Mouse (Mus musculus) embryonic stem cell, embryonic (primary cell): ENCODE results near the gene Gm10518.

ENCODE experiments used
- CTCF ChIA-PET, 4 experiments: fragments of 300-600 bp in 2 of 4; fragments of 350-600 bp in 2 of 4; sonication (Branson Sonifier 250); formaldehyde crosslinking; loops; one replicate each; lab custom pipeline; 2022; ENCODE audit warnings: inconsistent platforms in 2 of 4; lab: Charles Lee
- POLR2A ChIA-PET, 4 experiments: fragments of 300-600 bp in 2 of 4; fragments of 350-600 bp in 2 of 4; sonication (Branson Sonifier 250); formaldehyde crosslinking; loops; one replicate each; lab custom pipeline; 2022; ENCODE audit warnings: antibody characterized with exemption in 4 of 4, inconsistent platforms in 1 of 4; lab: Charles Lee

Gene Gm10518

GRCm38 (mm10) chr1:179802610-179803512 is at the start of gene Gm10518:
Gene Gm10518 (plus strand): TSS chr1:179803376.
- ChIA-PET CTCF (no interaction called here), POLR2A (interaction anchor here (0.5 to 2.6 kb wide), 28 partner anchors 9 to 1264 kb away, joined by 3 to 9 read pairs (median 3); partner anchors contain the start of genes Cnst (in 1 of the 4) and Sccpdh (in 1 of the 4))

GRCm38 (mm10) chr1:179756477-179756876 is 46.7 kb upstream of the Gm10518 start:
- POLR2A ChIA-PET = interaction anchor here in 1 of 4 experiments (1.5 kb wide), 1 partner anchor 15 kb away, joined by 3 read pairs; no protein-coding TSS in a partner anchor

GRCm38 (mm10) chr1:179760086-179760485 is 43.1 kb upstream of the Gm10518 start:
- ChIA-PET POLR2A (interaction anchor here in 2 of 4 experiments (0.7 to 2.3 kb wide), 9 partner anchors 9 to 40 kb away, joined by 3 to 7 read pairs (median 3); no protein-coding TSS in a partner anchor), CTCF (interaction anchor here in 1 of 4 experiments (1.5 kb wide), 1 partner anchor 26 kb away, joined by 4 read pairs; no protein-coding TSS in a partner anchor)

More at GRCm38 (mm10) chr1:179756477-179756876, 46.7 kb upstream of the Gm10518 start:
- CTCF ChIA-PET = no interaction called here

- POLR2A ChIA-PET = interaction anchor here in 2 of 4 experiments (0.7 to 1.5 kb wide), 7 partner anchors 9 to 40 kb away, joined by 3 to 5 read pairs (median 3); no protein-coding TSS in a partner anchor
- CTCF ChIA-PET = interaction anchor here in 1 of 4 experiments (1.5 kb wide), 1 partner anchor 26 kb away, joined by 4 read pairs; no protein-coding TSS in a partner anchor
These were observed 42.6 kb upstream of the Gm10518 start for GRCm38 (mm10) chr1:179760553-179760952.

GRCm38 (mm10) chr1:179776831-179777230 is 26.3 kb upstream of the Gm10518 start:
- POLR2A ChIA-PET = interaction anchor here in 2 of 4 experiments (0.7 to 2.0 kb wide), 5 partner anchors 10 to 21 kb away, joined by 3 to 5 read pairs (median 3); no protein-coding TSS in a partner anchor
- CTCF ChIA-PET = no interaction called here

- ChIA-PET CTCF (interaction anchor here in 1 of 4 experiments (0.6 kb wide), 1 partner anchor 61 kb away, joined by 5 read pairs; no protein-coding TSS in a partner anchor), POLR2A (interaction anchor here in 2 of 4 experiments (0.6 to 4.8 kb wide), 12 partner anchors 10 to 110 kb away, joined by 3 to 40 read pairs (median 3); partner anchors contain the start of gene Gm10518 (in 1 of the 2))
These were observed 19.1 kb upstream of the Gm10518 start for GRCm38 (mm10) chr1:179784098-179784497.

GRCm38 (mm10) chr1:179785502-179785901 is 17.7 kb upstream of the Gm10518 start:
- POLR2A ChIA-PET = interaction anchor here in 1 of 4 experiments (0.7 to 1.0 kb wide), 3 partner anchors 16 kb away, joined by 3 to 5 read pairs (median 3); no protein-coding TSS in a partner anchor

GRCm38 (mm10) chr1:179787281-179787680 is 15.9 kb upstream of the Gm10518 start:
- CTCF ChIA-PET = no interaction called here
- POLR2A ChIA-PET = interaction anchor here in 1 of 4 experiments (1.0 to 3.8 kb wide), 4 partner anchors 10 to 13 kb away, joined by 3 to 17 read pairs (median 3); no protein-coding TSS in a partner anchor

More at GRCm38 (mm10) chr1:179785502-179785901, 17.7 kb upstream of the Gm10518 start:
- CTCF ChIA-PET = no interaction called here

GRCm38 (mm10) chr1:179798794-179799193 is 4.4 kb upstream of the Gm10518 start:
- ChIA-PET CTCF (interaction anchor here in 1 of 4 experiments (0.7 kb wide), 1 partner anchor 46 kb away, joined by 3 read pairs; no protein-coding TSS in a partner anchor), POLR2A (interaction anchor here in 2 of 4 experiments (0.6 to 1.5 kb wide), 8 partner anchors 9 to 219 kb away, joined by 3 to 5 read pairs (median 4); no protein-coding TSS in a partner anchor)

- ChIA-PET POLR2A (interaction anchor here (0.6 to 1.1 kb wide), 9 partner anchors 9 to 820 kb away, joined by 3 to 4 read pairs (median 3); partner anchors contain the start of gene Smyd3 (in 1 of the 4)), CTCF (interaction anchor here in 3 of 4 experiments (0.6 to 1.2 kb wide), 4 partner anchors 41 to 457 kb away, joined by 3 to 5 read pairs (median 4); no protein-coding TSS in a partner anchor)
These were observed 450 bp downstream of the Gm10518 start, which contains the start of gene Ahctf1 for GRCm38 (mm10) chr1:179803513-179804139. Gene Ahctf1 (minus strand): TSS chr1:179803680.

- POLR2A ChIA-PET = interaction anchor here (0.6 to 1.3 kb wide), 10 partner anchors 10 to 820 kb away, joined by 3 to 4 read pairs (median 3); partner anchors contain the start of gene Smyd3 (in 1 of the 4)
- CTCF ChIA-PET = interaction anchor here in 3 of 4 experiments (0.6 to 1.2 kb wide), 4 partner anchors 41 to 458 kb away, joined by 3 to 5 read pairs (median 4); no protein-coding TSS in a partner anchor
These were observed 1.1 kb downstream of the Gm10518 start for GRCm38 (mm10) chr1:179804140-179804881.

- POLR2A ChIA-PET = no interaction called here
- CTCF ChIA-PET = interaction anchor here in 1 of 4 experiments (0.7 kb wide), 1 partner anchor 219 kb away, joined by 3 read pairs; no protein-coding TSS in a partner anchor
These were observed 2.6 kb downstream of the Gm10518 start for GRCm38 (mm10) chr1:179805751-179806150.

GRCm38 (mm10) chr1:179807468-179807867 is 4.3 kb downstream of the Gm10518 start:
- CTCF ChIA-PET = interaction anchor here in 1 of 4 experiments (0.5 kb wide), 1 partner anchor 443 kb away, joined by 3 read pairs; no protein-coding TSS in a partner anchor

GRCm38 (mm10) chr1:179808300-179808699 is 5.1 kb downstream of the Gm10518 start:
- CTCF ChIA-PET = interaction anchor here in 1 of 4 experiments (1.0 kb wide), 1 partner anchor 306 kb away, joined by 3 read pairs; no protein-coding TSS in a partner anchor
- POLR2A ChIA-PET = interaction anchor here in 2 of 4 experiments (0.9 to 1.2 kb wide), 2 partner anchors 9 to 36 kb away, joined by 3 read pairs; no protein-coding TSS in a partner anchor

More at GRCm38 (mm10) chr1:179807468-179807867, 4.3 kb downstream of the Gm10518 start:
- POLR2A ChIA-PET = interaction anchor here in 1 of 4 experiments (0.7 to 1.2 kb wide), 2 partner anchors 8 to 9 kb away, joined by 3 read pairs; no protein-coding TSS in a partner anchor

- POLR2A ChIA-PET = interaction anchor here in 1 of 4 experiments (1.4 to 2.3 kb wide), 2 partner anchors 9 to 11 kb away, joined by 3 to 7 read pairs; no protein-coding TSS in a partner anchor
- CTCF ChIA-PET = no interaction called here
These were observed 10.2 kb downstream of the Gm10518 start for GRCm38 (mm10) chr1:179813385-179813784.

GRCm38 (mm10) chr1:179814616-179815015 is 11.4 kb downstream of the Gm10518 start:
- ChIA-PET POLR2A (interaction anchor here in 1 of 4 experiments (1.4 kb wide), 1 partner anchor 10 kb away, joined by 3 read pairs; no protein-coding TSS in a partner anchor), CTCF (interaction anchor here in 2 of 4 experiments (0.5 to 1.0 kb wide), 3 partner anchors 34 to 48 kb away, joined by 3 read pairs; no protein-coding TSS in a partner anchor)
